Mouse (Mus musculus): ENCODE measurements around the gene Psg16.

Gene Psg16

DNA sequence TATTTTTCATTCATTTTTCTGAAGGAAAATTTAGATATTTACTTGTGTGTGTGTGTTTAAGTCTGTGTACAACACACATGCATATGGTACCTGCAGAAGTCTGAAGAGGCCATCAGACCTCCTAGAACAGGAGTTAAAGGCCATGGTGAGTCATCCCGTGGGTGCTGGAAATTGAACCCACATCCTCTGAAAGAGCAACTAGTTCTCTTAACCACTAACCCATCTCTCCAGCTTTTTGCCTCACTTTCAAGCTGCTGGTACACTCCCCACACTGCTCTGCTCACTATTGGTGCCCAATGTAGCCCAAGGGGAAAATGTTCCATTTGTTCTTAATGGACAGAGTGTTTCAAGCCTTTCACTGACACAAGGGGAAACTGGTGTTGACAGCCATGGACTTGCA is 61.5 kb downstream of the Psg16 start:
- DNase-seq (ENCODE audit: low read depth), result no peak

DNA sequence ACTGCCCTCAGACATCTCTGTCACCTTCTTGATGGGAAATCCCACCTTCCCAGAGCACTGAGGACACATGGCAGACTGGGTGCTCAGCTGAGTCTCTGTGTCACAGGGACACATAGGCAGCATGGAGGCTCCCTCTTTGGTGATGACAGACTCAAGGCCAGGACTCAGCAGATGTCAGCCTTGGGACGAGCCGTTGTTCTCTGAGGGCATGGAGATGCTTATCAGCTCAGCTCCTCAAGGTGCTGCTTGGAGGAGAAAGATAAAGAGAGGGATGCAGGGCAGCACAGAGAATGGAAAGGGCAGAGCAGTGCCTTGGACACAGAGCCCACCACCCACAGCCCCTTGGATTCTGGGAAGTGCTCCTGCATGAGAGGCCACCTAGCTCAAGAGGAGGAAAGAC is 76.1 kb downstream of the Psg16 start, which contains the start of gene Ceacam3:
Ceacam3 (plus strand) TSS at position 352 of the 400 bp plus-strand sequence.
- no peak for DNase-seq (ENCODE audit: low read depth)

DNA sequence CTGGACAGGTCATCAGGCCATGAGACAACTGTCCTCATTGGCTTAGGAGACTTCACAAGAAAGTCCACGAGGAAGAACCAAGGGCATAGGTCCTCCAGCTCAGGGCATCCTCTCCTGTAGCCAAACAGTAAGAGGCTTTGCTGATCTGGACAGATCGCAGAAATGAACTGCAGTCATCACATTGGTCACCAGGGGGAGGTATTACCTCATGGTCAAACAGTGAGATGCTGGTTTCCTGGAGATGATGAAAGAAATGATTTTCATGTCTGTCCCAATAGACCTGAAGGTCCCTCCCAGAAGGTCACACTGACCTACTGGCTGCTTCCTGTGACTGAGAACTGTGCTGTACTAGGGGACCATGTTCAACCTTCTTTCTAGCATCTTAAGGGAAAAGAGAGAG is 81.8 kb downstream of the Psg16 start:
- peak; percentile 17 for DNase-seq (ENCODE audit: low read depth)

DNA sequence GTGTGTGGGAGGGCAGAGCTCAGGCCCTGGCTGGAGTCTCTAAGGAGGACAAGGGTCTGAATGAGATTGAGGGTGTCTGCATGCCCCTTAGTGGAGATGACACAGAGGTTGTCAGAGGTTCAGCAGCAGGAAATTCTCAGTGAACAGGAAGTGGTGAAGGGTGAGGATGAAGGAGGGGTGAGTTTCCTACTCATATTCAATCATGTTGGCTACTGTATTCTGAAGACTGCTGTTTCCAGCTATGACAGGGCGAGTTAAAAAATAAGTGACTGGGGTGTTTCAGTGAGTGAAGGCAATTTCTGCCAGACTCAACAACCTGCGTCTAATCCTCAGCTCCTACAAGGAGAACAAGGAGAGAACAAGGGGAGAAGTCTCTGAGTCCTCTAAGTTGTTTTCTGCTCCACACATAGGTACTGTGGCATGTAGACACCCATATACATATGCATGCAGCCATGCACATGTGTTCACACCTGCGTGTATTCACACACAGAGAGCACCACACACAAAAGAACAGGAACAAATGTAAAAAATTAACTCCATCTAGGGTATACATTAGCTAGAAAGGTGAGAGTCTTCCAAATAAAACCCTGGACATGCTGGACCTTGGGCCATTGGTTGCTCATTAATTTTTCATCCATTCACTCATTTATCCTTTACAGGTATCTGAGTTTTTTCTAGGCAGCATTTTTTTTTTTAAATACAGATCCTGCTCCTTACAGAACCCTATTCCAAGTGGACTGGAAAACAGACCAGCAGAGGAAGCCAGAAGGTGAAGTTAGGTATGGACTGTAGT is 83.2 kb downstream of the Psg16 start:
- DNase-seq (ENCODE audit: low read depth), result no peak

DNA sequence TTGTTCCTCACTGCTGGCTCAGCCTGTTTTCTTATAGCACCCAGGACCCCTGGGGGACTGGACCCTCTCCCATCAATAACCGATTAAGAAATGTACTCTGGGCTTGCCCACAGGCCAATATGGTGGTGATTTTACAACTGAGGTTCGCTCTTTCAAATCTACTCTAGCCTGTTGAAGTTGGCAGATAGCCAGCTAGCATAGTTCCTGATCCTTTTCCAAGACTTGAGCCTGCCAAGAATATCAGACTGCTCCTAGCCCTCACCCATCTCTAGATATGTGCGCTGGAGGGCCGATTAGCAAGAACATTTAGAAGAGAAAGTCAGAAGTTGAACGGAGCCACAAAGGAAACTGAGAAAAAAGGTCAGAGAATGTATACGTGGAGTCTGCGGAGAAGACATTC is 85.2 kb downstream of the Psg16 start:
- no peak for DNase-seq (ENCODE audit: low read depth)

DNA sequence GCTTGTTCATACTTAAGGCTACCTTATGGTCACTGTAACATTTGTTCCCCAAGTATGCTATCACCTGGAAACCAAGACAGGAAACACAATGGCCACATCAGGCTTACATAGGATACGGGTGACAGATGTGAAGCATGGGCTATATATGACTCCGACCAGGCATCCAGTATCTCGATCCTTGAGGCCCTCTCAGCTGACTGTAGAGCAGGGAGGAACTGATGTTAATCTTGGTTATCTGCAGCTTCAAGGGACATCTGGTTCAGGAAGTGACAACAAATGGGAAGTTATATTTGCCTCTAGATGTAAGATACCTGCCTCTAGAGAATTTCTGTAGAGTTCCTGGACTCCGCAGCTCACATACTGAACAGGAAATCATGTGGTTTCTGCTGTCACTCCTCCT is 98.0 kb downstream of the Psg16 start:
- no peak for DNase-seq (ENCODE audit: low read depth)
